Mouse (Mus musculus) cerebellum, adult 2 months (tissue): ENCODE measurements at regions not wholly inside any gene's neighbourhood (a gene's known extent, or its start where the extent isn't known, plus 50 kb on each side); places are given as distances from the start of the nearest gene placed in this dataset.

Source experiments
- CTCF ChIP-seq: fragments of 200-500 bp; IDR thresholded peaks from 2 replicates; pipeline ENCODE4 v1.5.1; 2011; ENCODE audit warnings: low read depth, mild to moderate bottlenecking, control low read depth, low read length, moderate library complexity, borderline replicate concordance; ENCODE audit not compliant: insufficient read depth
- POLR2A ChIP-seq: fragments of 200-500 bp; IDR thresholded peaks from 2 replicates; pipeline ENCODE4 v1.6.1; 2011; ENCODE audit warnings: low read length, control low read depth, borderline replicate concordance; ENCODE audit not compliant: insufficient read depth

GRCm38 (mm10) chr8:60736913-60737312 lies 104.3 kb downstream of the Mfap3l start:
- TF ChIP-seq POLR2A (no peak), CTCF (no peak)
